1 mouse cellular context compared by ENCODE assay signal in the genomic region with DNA sequence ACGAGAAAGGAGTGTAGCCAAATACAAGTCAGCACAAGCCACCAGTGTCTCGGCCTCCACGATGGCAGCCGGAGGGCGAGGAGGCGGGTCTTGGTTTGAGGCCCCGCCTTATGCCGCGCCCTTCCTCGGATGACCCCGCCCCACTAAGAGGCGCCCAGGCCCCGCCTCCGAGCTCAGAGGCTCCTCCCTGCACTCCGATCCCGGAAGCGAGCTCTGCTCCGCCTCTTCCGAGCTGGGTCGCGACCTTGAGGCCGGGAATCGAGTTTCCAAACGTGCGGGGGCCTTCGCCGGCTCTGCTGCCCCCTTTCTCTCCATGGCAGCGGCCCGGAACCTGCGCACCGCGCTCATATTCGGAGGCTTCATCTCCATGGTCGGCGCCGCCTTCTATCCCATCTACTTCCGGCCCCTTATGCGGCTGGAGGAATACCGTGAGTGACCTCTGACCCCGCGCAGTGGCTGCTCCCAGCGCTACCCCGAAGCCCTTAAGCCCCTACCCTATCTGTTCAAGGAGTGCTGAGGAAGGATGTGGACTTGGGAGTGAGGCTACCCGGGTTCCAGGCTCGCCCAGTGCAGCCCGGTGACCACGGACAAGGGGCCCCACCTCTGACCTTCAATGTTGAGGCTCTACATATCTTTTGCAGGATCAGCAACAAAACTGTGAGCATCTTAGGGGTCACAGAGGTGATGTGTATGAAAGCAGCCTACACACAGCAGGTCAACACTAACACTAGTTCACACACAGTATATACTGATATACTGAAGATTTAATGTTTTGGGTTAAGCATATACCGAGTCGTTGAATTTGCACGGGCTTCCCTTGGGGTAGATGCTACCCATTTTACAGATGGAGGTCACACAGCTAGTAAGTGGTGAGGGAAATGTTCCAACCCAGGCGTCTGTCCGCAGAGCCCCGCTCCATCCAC.
TF ChIP-seq lines count a peak whose summit lies in the region.

Smim20 (plus strand) TSS at position 153 of the 923 bp plus-strand sequence.

TF ChIP-seq in MEL, 35 proteins besides CTCF, POLR2A, EP300 and RAD21 (continued from another document):
- TF ChIP-seq GABPA (IDR thresholded peaks at IDR 0.05; ENCODE audit: low read depth, low read length) (no peak), ZKSCAN1 (IDR thresholded peaks at IDR 0.05; ENCODE audit: low read depth, low read length) (no peak), CHD1 (IDR thresholded peaks at IDR 0.05; ENCODE audit: low read depth, low read length) (no peak)
